Mouse (Mus musculus) c-Kit-positive CD71-positive TER-119-positive erythroid progenitor cells, embryonic 14.5 days (primary cell): Measurements from ENCODE around the gene Dph2.

ENCODE experiments used
- DNase-seq: peaks from one replicate; pipeline ENCODE4 v3.0.0-alpha.2; 2013; ENCODE audit warnings: low spot score

The Dph2 gene

GRCm38 (mm10) chr4:117871787-117872186 lies 20.0 kb downstream of the Dph2 start:
- DNase-seq, result peak; percentile 46

GRCm38 (mm10) chr4:117870437-117870836 lies 21.4 kb downstream of the Dph2 start:
- DNase-seq, result no peak

GRCm38 (mm10) chr4:117869317-117869716 lies 22.5 kb downstream of the Dph2 start:
- DNase-seq, result no peak

- peak; percentile 59 for DNase-seq
Observed at GRCm38 (mm10) chr4:117867823-117868222, 24.0 kb downstream of the Dph2 start.

- no peak for DNase-seq
Observed at GRCm38 (mm10) chr4:117867000-117867399, 24.8 kb downstream of the Dph2 start.

GRCm38 (mm10) chr4:117866083-117866482 lies 25.7 kb downstream of the Dph2 start:
- DNase-seq, result no peak

GRCm38 (mm10) chr4:117862823-117863222 lies 29.0 kb downstream of the Dph2 start:
- no peak for DNase-seq

- no peak for DNase-seq
Observed at GRCm38 (mm10) chr4:117860570-117860969, 31.3 kb downstream of the Dph2 start.

GRCm38 (mm10) chr4:117858794-117859193 lies 33.0 kb downstream of the Dph2 start:
- no peak for DNase-seq

GRCm38 (mm10) chr4:117855146-117855545 lies 36.7 kb downstream of the Dph2 start:
- no peak for DNase-seq

GRCm38 (mm10) chr4:117852152-117852868 lies 39.5 kb downstream of the Dph2 start:
- DNase-seq, result no peak

GRCm38 (mm10) chr4:117850871-117851270 lies 41.0 kb downstream of the Dph2 start:
- DNase-seq, result no peak

- DNase-seq, result no peak
Observed at GRCm38 (mm10) chr4:117850176-117850575, 41.7 kb downstream of the Dph2 start.

GRCm38 (mm10) chr4:117849506-117849905 lies 42.3 kb downstream of the Dph2 start:
- DNase-seq, result no peak

- no peak for DNase-seq
Observed at GRCm38 (mm10) chr4:117849063-117849462, 42.8 kb downstream of the Dph2 start.

- no peak for DNase-seq
Observed at GRCm38 (mm10) chr4:117847011-117847410, 44.8 kb downstream of the Dph2 start.

- no peak for DNase-seq
Observed at GRCm38 (mm10) chr4:117846261-117846660, 45.6 kb downstream of the Dph2 start.

- no peak for DNase-seq
Observed at GRCm38 (mm10) chr4:117845316-117845715, 46.5 kb downstream of the Dph2 start.

GRCm38 (mm10) chr4:117844467-117844866 lies 47.4 kb downstream of the Dph2 start:
- no peak for DNase-seq

GRCm38 (mm10) chr4:117843101-117843500 lies 48.7 kb downstream of the Dph2 start:
- DNase-seq, result no peak

- DNase-seq, result no peak
Observed at GRCm38 (mm10) chr4:117841566-117841965, 50.3 kb downstream of the Dph2 start.

- no peak for DNase-seq
Observed at GRCm38 (mm10) chr4:117840821-117841220, 51.0 kb downstream of the Dph2 start.

GRCm38 (mm10) chr4:117839366-117839765 lies 52.5 kb downstream of the Dph2 start:
- no peak for DNase-seq
